Mouse (Mus musculus) 3T3-L1 (cell line): ENCODE measurements around the gene Slc26a11.

Experiments used
- DNase-seq: peaks from one replicate; pipeline ENCODE4 v3.0.0-alpha.2; 2015; ENCODE audit warnings: low read depth, low spot score

Slc26a11 gene

GRCm38 (mm10) chr11:119355443-119356385 lies at the start of gene Slc26a11, which contains the start of gene Sgsh:
Slc26a11 (plus strand) TSS chr11:119355557.
Sgsh (minus strand) TSS chr11:119355536.
- DNase-seq = peak; percentile 84

GRCm38 (mm10) chr11:119306762-119307657 lies 48.3 kb upstream of the Slc26a11 start:
- DNase-seq = no peak

- no peak for DNase-seq
Measured at GRCm38 (mm10) chr11:119307658-119307867, 47.8 kb upstream of the Slc26a11 start, which contains the start of gene Card14. Card14 (plus strand) TSS chr11:119307768.

GRCm38 (mm10) chr11:119307916-119308315 lies 47.4 kb upstream of the Slc26a11 start:
- DNase-seq = no peak

GRCm38 (mm10) chr11:119310621-119311020 lies 44.7 kb upstream of the Slc26a11 start:
- no peak for DNase-seq

- DNase-seq = no peak
Measured at GRCm38 (mm10) chr11:119314252-119314936, 41.0 kb upstream of the Slc26a11 start.

GRCm38 (mm10) chr11:119316720-119317119 lies 38.6 kb upstream of the Slc26a11 start:
- DNase-seq = peak; percentile 68

- no peak for DNase-seq
Measured at GRCm38 (mm10) chr11:119322521-119322920, 32.8 kb upstream of the Slc26a11 start.

GRCm38 (mm10) chr11:119325068-119325467 lies 30.3 kb upstream of the Slc26a11 start:
- peak; percentile 16 for DNase-seq

GRCm38 (mm10) chr11:119330592-119330991 lies 24.8 kb upstream of the Slc26a11 start:
- DNase-seq = peak; percentile 45

- DNase-seq = no peak
Measured at GRCm38 (mm10) chr11:119331970-119332369, 23.4 kb upstream of the Slc26a11 start.

GRCm38 (mm10) chr11:119338271-119339059 lies 16.9 kb upstream of the Slc26a11 start:
- DNase-seq = peak; percentile 62

GRCm38 (mm10) chr11:119339179-119339578 lies 16.2 kb upstream of the Slc26a11 start:
- DNase-seq = peak; percentile 25

- peak; percentile 93 for DNase-seq
Measured at GRCm38 (mm10) chr11:119339637-119340036, 15.7 kb upstream of the Slc26a11 start.

- DNase-seq = no peak
Measured at GRCm38 (mm10) chr11:119344178-119344577, 11.2 kb upstream of the Slc26a11 start.

GRCm38 (mm10) chr11:119344865-119345264 lies 10.5 kb upstream of the Slc26a11 start:
- DNase-seq = peak; percentile 15

GRCm38 (mm10) chr11:119347125-119347524 lies 8.2 kb upstream of the Slc26a11 start:
- no peak for DNase-seq

- DNase-seq = no peak
Measured at GRCm38 (mm10) chr11:119352113-119352512, 3.2 kb upstream of the Slc26a11 start.

GRCm38 (mm10) chr11:119353946-119354345 lies 1.4 kb upstream of the Slc26a11 start:
- DNase-seq = no peak

- peak; percentile 70 for DNase-seq
Measured at GRCm38 (mm10) chr11:119354798-119355442, 437 bp upstream of the Slc26a11 start.
